Mouse (Mus musculus) midbrain, embryonic 16.5 days (tissue): Measurements from ENCODE around the gene Cd200. TPM values are rescaled to one million over a fixed set of nuclear protein-coding genes. Genes with fewer than 3 reads are reported as not detected.

Source experiments
- ATAC-seq: fragments of 200-750 bp; cut with Nextera tagmentation; 2 replicates; pipeline ENCODE4 v1.8.0; 2017; ENCODE audit warnings: moderate TSS enrichment
- H3K27ac ChIP-seq: fragments of 300-500 bp; sonication (generic); 2 replicates; pipeline ENCODE4 v1.5.1; 2014; ENCODE audit warnings: mild to moderate bottlenecking, low read length, mixed read lengths
- H3K27me3 ChIP-seq: fragments of 300-500 bp; sonication (generic); 2 replicates; pipeline ENCODE4 v1.6.1; 2014; ENCODE audit warnings: low read depth, low read length, mixed read lengths; ENCODE audit not compliant: control insufficient read depth, insufficient read depth
- H3K36me3 ChIP-seq: fragments of 300-500 bp; sonication (generic); 2 replicates; pipeline ENCODE4 v1.6.1; 2014; ENCODE audit warnings: mild to moderate bottlenecking, low read length, moderate library complexity, mixed read lengths; ENCODE audit not compliant: control insufficient read depth, insufficient read depth
- H3K4me1 ChIP-seq: fragments of 300-500 bp; sonication (generic); 2 replicates; pipeline ENCODE4 v1.6.1; 2014; ENCODE audit warnings: mild to moderate bottlenecking, low read length, mixed read lengths; ENCODE audit not compliant: control insufficient read depth, insufficient read depth
- H3K4me2 ChIP-seq: fragments of 300-500 bp; sonication (generic); 2 replicates; pipeline ENCODE4 v1.6.1; 2014; ENCODE audit warnings: mild to moderate bottlenecking, low read length, mixed read lengths
- H3K4me3 ChIP-seq: fragments of 300-500 bp; sonication (generic); 2 replicates; pipeline ENCODE4 v1.5.1; 2014; ENCODE audit warnings: low read depth, mild to moderate bottlenecking, low read length, moderate library complexity, mixed read lengths
- H3K9ac ChIP-seq: fragments of 300-500 bp; sonication (generic); 2 replicates; pipeline ENCODE4 v1.6.1; 2014; ENCODE audit warnings: low read depth, low read length, mixed read lengths
- H3K9me3 ChIP-seq: fragments of 300-500 bp; sonication (generic); replicated peaks from 2 replicates; pipeline ENCODE4 v1.6.1; 2014; ENCODE audit warnings: mild to moderate bottlenecking, low read length, mixed read lengths; ENCODE audit not compliant: control insufficient read depth, poor library complexity, severe bottlenecking
- WGBS: fragments of 180-500 bp; shearing (Covaris S2); extraction: QIAGEN DNeasy Blood & Tissue Kit; methylation state at CpG from one replicate; pipeline ENCODE4 v1.1.7; 2014; 5-methylcytosine and 5-hydroxymethylcytosine counted together
- polyA plus RNA-seq: library from polyadenylated mRNA; unstranded; fragments of >200 nt; fragmentation: Nextera tagmentation; extraction: Ambion mirVana; gene quantifications from 2 replicates; pipeline ENCODE4 v1.2.1, GENCODE M21; 2015

Gene Cd200
- polyA plus RNA-seq, 1 experiment from 2014 or later: 438 TPM

GRCm38 (mm10) chr16:45389041-45389440 is 19.8 kb downstream of the Cd200 start:
- Histone ChIP-seq H3K27ac (no peak overlapping the region), H3K9me3 (no peaks in the 10 kb centered on the region), H3K4me1 (no peaks in the 10 kb centered on the region), H3K9ac (no peak overlapping the region), H3K36me3 (peaks cover 17% of the 10 kb centered on the region), H3K4me3 (no peak overlapping the region), H3K4me2 (no peak overlapping the region), H3K27me3 (no peaks in the 10 kb centered on the region)
- WGBS: 90% methylated on average over 2 of the region's 2 CpGs
- no peak for ATAC-seq

- 82% methylated on average over 3 of the region's 3 CpGs for WGBS
Observed at GRCm38 (mm10) chr16:45381811-45382210, 27.0 kb downstream of the Cd200 start.

GRCm38 (mm10) chr16:45378959-45379358 is 29.9 kb downstream of the Cd200 start:
- Histone ChIP-seq H3K4me1 (no peaks in the 10 kb centered on the region), H3K36me3 (peaks cover 21% of the 10 kb centered on the region), H3K27ac (no peak overlapping the region), H3K27me3 (no peaks in the 10 kb centered on the region), H3K9me3 (no peaks in the 10 kb centered on the region), H3K4me2 (no peak overlapping the region), H3K9ac (no peak overlapping the region), H3K4me3 (no peak overlapping the region)
- WGBS: 87% methylated on average over 3 of the region's 3 CpGs
- ATAC-seq: no peak

More at GRCm38 (mm10) chr16:45381811-45382210, 27.0 kb downstream of the Cd200 start:
- H3K9ac ChIP-seq: no peak overlapping the region
- no peaks in the 10 kb centered on the region for H3K27me3 ChIP-seq
- no peaks in the 10 kb centered on the region for H3K4me1 ChIP-seq
- no peak overlapping the region for H3K4me2 ChIP-seq
- H3K27ac ChIP-seq: no peak overlapping the region
- H3K9me3 ChIP-seq: no peaks in the 10 kb centered on the region
- H3K4me3 ChIP-seq: no peak overlapping the region
- H3K36me3 ChIP-seq: peaks cover 21% of the 10 kb centered on the region
- no peak for ATAC-seq

GRCm38 (mm10) chr16:45378147-45378943 is 30.5 kb downstream of the Cd200 start:
- Histone ChIP-seq H3K4me3 (no peak overlapping the region), H3K27ac (no peak overlapping the region), H3K27me3 (no peaks in the 10 kb centered on the region), H3K9ac (no peak overlapping the region), H3K9me3 (no peaks in the 10 kb centered on the region), H3K4me2 (no peak overlapping the region), H3K4me1 (no peaks in the 10 kb centered on the region), H3K36me3 (peaks cover 21% of the 10 kb centered on the region)
- no peak for ATAC-seq
- WGBS: 94% methylated on average over 5 of the region's 5 CpGs

GRCm38 (mm10) chr16:45377332-45377731 is 31.5 kb downstream of the Cd200 start:
- Histone ChIP-seq H3K36me3 (peaks cover 13% of the 10 kb centered on the region), H3K4me3 (no peak overlapping the region), H3K4me1 (no peaks in the 10 kb centered on the region), H3K9ac (no peak overlapping the region), H3K27ac (no peak overlapping the region), H3K9me3 (no peaks in the 10 kb centered on the region), H3K4me2 (no peak overlapping the region), H3K27me3 (no peaks in the 10 kb centered on the region)
- no peak for ATAC-seq
- 89% methylated on average over 4 of the region's 4 CpGs for WGBS

GRCm38 (mm10) chr16:45376812-45377211 is 32.0 kb downstream of the Cd200 start:
- no peaks in the 10 kb centered on the region for H3K4me1 ChIP-seq
- H3K4me3 ChIP-seq: no peak overlapping the region
- H3K9me3 ChIP-seq: no peaks in the 10 kb centered on the region
- no peak overlapping the region for H3K27ac ChIP-seq
- H3K4me2 ChIP-seq: no peak overlapping the region
- peaks cover 11% of the 10 kb centered on the region for H3K36me3 ChIP-seq
- WGBS: 66% methylated on average over 2 of the region's 2 CpGs
- H3K9ac ChIP-seq: no peak overlapping the region
- no peak for ATAC-seq
- H3K27me3 ChIP-seq: no peaks in the 10 kb centered on the region

GRCm38 (mm10) chr16:45376294-45376693 is 32.6 kb downstream of the Cd200 start:
- Histone ChIP-seq H3K4me2 (no peak overlapping the region), H3K9me3 (no peaks in the 10 kb centered on the region), H3K4me3 (no peak overlapping the region), H3K36me3 (peaks cover 6% of the 10 kb centered on the region), H3K27me3 (no peaks in the 10 kb centered on the region), H3K9ac (no peak overlapping the region), H3K27ac (no peak overlapping the region), H3K4me1 (no peaks in the 10 kb centered on the region)
- ATAC-seq: no peak
- WGBS: 85% methylated on average over 4 of the region's 4 CpGs

GRCm38 (mm10) chr16:45375506-45376225 is 33.2 kb downstream of the Cd200 start:
- H3K27ac ChIP-seq: no peak overlapping the region
- H3K4me2 ChIP-seq: no peak overlapping the region
- no peaks in the 10 kb centered on the region for H3K9me3 ChIP-seq
- ATAC-seq: no peak
- peaks cover 4% of the 10 kb centered on the region; the same call in 1 of the 2 replicates for H3K36me3 ChIP-seq
- H3K9ac ChIP-seq: no peak overlapping the region
- 78% methylated on average over 2 of the region's 2 CpGs for WGBS
- H3K27me3 ChIP-seq: no peaks in the 10 kb centered on the region
- H3K4me3 ChIP-seq: no peak overlapping the region
- no peaks in the 10 kb centered on the region for H3K4me1 ChIP-seq

GRCm38 (mm10) chr16:45374074-45374473 is 34.8 kb downstream of the Cd200 start:
- Histone ChIP-seq H3K4me3 (no peak overlapping the region), H3K4me2 (no peak overlapping the region), H3K9me3 (no peaks in the 10 kb centered on the region), H3K36me3 (no peaks in the 10 kb centered on the region), H3K27ac (no peak overlapping the region), H3K4me1 (no peaks in the 10 kb centered on the region), H3K9ac (no peak overlapping the region), H3K27me3 (no peaks in the 10 kb centered on the region)
- no peak for ATAC-seq
- WGBS: 92% methylated on average over 2 of the region's 2 CpGs
